Mouse (Mus musculus) liver, adult 2 months (tissue): ENCODE data around the gene Cplx3.

Source experiments
- CTCF ChIP-seq: fragments of 200-500 bp; IDR thresholded peaks from 2 replicates; pipeline ENCODE4 v1.5.1; 2011; ENCODE audit warnings: low read depth, low read length, control low read depth
- POLR2A ChIP-seq: fragments of 200-500 bp; IDR thresholded peaks from 2 replicates; pipeline ENCODE4 v1.6.1; 2011; ENCODE audit warnings: low read length, control low read depth; ENCODE audit not compliant: insufficient read depth; ENCODE audit errors: extremely low read depth

GRCm38 (mm10) chr9:57653283-57653682 is 47.2 kb upstream of the Cplx3 start, which contains the start of gene Csk:
- TF ChIP-seq POLR2A (no peak), CTCF (no peak)
